Mouse (Mus musculus): ENCODE results near the gene Tmem14a.

- TF ChIP-seq USF1 (IDR thresholded peaks at IDR 0.05; ENCODE audit: low read depth) (no peak), TCF3 (IDR thresholded peaks at IDR 0.05; ENCODE audit: insufficient read length, low read depth) (no peak), MYOD1 (IDR thresholded peaks at IDR 0.05; ENCODE audit: control insufficient read depth in 1 of 3, insufficient read length in 2 of 3, low read depth in 2 of 3) (no peak), CEBPB (IDR thresholded peaks at IDR 0.05; ENCODE audit: insufficient read depth, poor library complexity, severe bottlenecking) (no peak), POLR2A (IDR thresholded peaks at IDR 0.05; ENCODE audit: insufficient read length, low read depth) (no peak), REST (IDR thresholded peaks at IDR 0.05; ENCODE audit: insufficient read depth, insufficient read length) (no peak), MAX (IDR thresholded peaks at IDR 0.05; ENCODE audit: low read depth) (no peak), E2F4 (IDR thresholded peaks at IDR 0.05; ENCODE audit: insufficient read depth) (no peak)
These were observed at the start of gene Tmem14a for GRCm38 (mm10) chr1:21218489-21218919.
